Mouse (Mus musculus): ENCODE measurements around the gene Fbxl8.
A peak's percentile ranks its signal among the peaks of the same experiment; 100 is the strongest.

DNA sequence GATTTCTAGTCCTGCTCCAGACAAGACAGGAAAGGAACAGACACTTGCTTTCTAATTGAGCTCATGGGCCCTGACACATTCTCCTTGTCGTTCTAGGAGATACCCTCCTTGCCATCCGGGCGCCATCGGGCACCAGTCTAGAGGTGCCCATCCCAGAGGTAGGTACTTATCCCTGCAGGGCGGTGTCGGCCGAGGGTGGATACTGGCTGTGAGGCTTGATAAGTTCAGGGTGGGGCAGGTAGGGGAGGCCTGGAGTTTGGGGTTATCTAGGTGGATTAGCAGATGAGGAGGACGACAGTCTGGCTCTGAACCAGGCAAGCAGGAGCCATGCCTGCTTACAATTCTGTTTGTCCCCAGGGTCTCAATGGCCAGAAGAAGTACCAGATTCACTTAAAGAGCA lies 35.5 kb downstream of the Fbxl8 start:
- peak; percentile 84 for TF ChIP-seq POLR2A (IDR thresholded peaks at IDR 0.05; ENCODE audit: borderline replicate concordance, control insufficient read depth, low read depth, low read length)
- TF ChIP-seq CTCF (IDR thresholded peaks at IDR 0.05; ENCODE audit: control insufficient read depth, insufficient read depth, low read length): no peak
